Mouse (Mus musculus): Measurements from ENCODE around the gene Zdhhc3.

Zdhhc3 gene

GRCm38 (mm10) chr9:123020995-123021631, 91.9 kb downstream of the Zdhhc3 start, which contains the start of gene Tmem42:
Gene Tmem42, plus strand, starts transcription at chr9:123021326.
- DNase-seq (ENCODE audit: extremely low read depth, low read depth) = peak; percentile 78
